Mouse (Mus musculus) CD8-positive naive resting alpha-beta T cell, adult 2 months (primary cell): Measurements from ENCODE around the gene Ccdc117.

Source experiments
- DNase-seq, 2 experiments: peaks; one replicate each; pipeline ENCODE4 v3.0.0; 2022; ENCODE audit warnings: low read depth in 2 of 2, low spot score in 2 of 2

Ccdc117 gene

GRCm38 (mm10) chr11:5482581-5482980 is 59.4 kb downstream of the Ccdc117 start:
- no peak for DNase-seq
